Mouse (Mus musculus): ENCODE measurements around the gene Prune2.

GRCm38 (mm10) chr19:17241206-17241605 lies 285.3 kb downstream of the Prune2 start:
- TF ChIP-seq CTCF (IDR thresholded peaks at IDR 0.05; ENCODE audit: low read depth), result no peak
- TF ChIP-seq EP300 (IDR thresholded peaks at IDR 0.05; ENCODE audit: low read depth), result no peak

Measured in liver, postnatal 0 days (tissue).